Mouse (Mus musculus) spleen, embryonic (tissue): ENCODE results near the gene Mrgprx2.
"Not testable (repeated sequence)": the region's sequence is repeated elsewhere in the genome, so short reads cannot be mapped to it uniquely, and the experiment has no call there.

Source experiments
- CTCF ChIA-PET: fragments of 350-600 bp; sonication (Branson Sonifier 250); formaldehyde crosslinking; loops from one replicate; lab custom pipeline; 2022; lab: Charles Lee

Gene Mrgprx2

DNA sequence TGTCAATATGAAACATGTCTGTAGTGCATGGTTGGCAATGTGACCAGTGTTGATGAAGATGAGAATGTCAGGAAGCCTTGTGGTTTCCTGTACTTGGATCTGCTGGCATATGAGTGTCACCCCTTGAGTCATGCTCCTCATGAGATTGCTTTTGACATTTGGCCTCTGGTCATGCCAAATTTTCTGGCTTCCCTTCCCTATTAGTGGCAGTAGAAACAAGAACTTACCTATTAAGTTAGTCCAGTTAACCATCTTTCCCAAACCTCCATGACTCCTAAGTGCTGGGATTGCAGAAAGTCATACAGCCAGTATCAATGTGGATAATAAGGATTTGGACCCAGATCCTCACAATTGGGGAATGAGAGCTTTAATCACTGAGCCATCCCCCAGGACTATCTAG, at the start of gene Mrgprx2:
Gene Mrgprx2, minus strand, starts transcription at position 101 of the 400 bp plus-strand sequence.
- CTCF ChIA-PET, result no interaction called here

DNA sequence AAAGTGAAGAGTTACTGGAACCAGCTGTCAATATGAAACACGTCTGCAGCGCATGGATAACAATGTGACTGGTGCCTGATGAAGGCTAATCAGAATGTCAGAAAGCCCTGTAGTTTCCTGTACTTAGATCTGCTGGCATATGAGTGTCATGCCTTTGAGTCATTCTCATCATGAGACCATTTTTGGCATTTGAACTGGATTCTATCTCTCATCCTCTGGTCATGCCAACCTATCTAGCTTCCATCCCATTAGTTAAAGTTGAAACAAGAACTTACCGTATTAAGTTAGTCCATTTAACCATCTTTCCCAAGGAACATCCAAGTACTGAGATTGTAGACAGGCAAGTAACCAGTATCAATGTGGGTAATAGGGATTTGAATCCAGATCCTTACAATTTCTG, 42.9 kb downstream of the Mrgprx2 start, which contains the start of gene Mrgprb1:
Gene Mrgprb1, minus strand, starts transcription at position 101 of the 400 bp plus-strand sequence.
- CTCF ChIA-PET, result no interaction called here

DNA sequence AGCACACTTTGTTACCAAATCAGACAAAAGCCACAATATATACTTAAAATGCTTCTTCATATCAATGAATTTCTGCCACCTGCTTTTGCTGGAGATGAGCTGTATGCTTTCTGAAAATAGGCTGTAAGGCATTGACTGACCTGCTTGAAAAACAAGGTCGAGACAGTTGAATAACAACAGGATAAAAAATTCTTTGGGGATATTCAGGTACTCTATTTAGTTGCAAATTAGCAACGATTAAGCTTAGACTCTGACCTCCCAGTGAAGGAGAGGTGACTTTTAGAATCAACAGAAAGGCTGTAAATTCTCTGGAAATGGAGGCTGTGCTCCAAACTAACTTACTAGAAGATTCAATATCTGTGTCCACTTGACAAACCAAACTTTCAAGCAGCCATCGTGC, 62.5 kb downstream of the Mrgprx2 start:
- CTCF ChIA-PET, result no interaction called here

DNA sequence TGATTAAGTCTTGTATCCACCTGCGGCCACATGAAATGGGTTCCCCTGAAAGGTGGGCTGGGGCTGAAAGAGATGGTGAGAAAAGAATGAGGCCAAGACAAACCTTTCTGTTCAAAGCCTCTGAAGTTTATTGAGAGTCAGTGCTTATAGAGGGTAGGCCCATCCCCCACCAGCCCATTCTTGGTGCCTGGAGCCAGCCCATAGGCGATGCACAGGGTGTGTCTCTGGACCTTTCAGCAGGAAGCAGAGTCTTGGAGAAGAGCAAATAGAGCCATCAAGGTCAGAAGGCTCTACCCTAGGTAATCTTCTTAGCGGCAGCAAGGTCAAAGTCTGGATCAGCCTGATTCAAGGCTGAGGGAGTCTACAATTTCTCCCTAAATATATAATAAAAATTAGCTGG, 63.2 kb downstream of the Mrgprx2 start:
- CTCF ChIA-PET, result not testable (repeated sequence)
